Mouse (Mus musculus) adipocyte (in vitro differentiated cells): ENCODE data around the gene Ubtd1.
A peak's percentile ranks its signal among the peaks of the same experiment; 100 is the strongest.

Experiments used
- DNase-seq: peaks from one replicate; pipeline ENCODE4 v3.0.0-alpha.2; 2016; ENCODE audit warnings: low spot score

Ubtd1 gene

DNA sequence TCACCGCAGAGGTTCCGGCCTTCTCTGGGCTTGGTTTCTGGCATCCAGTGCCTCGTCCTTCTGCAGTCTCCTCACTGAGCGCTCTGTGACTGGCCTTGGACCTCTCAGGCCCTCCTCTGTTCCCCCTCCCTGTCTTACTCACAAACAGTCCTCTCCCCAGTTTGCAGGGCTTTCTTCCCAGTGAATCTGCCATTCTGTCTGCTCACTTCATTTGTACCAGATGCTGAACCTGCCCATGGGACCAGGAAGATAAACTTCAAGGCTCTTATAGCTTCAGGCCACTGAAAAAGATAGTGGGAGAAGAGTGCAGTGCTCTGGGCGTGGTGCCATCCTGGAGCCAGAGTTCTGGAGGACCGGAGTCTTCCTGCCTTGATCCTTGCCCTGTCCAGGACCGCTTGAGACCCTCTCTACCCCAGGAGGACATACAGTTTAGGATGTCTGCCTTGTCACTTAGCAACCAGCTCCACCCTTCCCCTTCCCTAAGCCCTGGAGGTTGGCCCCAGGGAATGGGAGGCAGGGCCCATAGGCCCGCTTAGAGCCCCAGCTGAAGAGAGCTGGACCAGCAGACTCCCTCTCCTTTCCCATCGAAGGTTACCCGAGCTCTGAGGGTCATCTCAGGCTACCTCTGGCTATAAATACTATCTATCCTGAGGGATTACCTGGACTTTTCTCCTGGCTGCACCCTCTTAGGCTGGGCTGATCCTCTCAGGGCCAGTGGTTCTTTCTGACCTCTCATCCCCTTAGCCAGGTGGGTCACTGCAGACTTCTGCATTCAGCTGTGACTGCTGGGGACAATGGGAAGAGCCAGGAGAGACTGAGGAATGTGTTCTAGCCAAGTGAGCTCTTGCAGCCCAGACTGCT, 40.3 kb downstream of the Ubtd1 start:
- no peak for DNase-seq

DNA sequence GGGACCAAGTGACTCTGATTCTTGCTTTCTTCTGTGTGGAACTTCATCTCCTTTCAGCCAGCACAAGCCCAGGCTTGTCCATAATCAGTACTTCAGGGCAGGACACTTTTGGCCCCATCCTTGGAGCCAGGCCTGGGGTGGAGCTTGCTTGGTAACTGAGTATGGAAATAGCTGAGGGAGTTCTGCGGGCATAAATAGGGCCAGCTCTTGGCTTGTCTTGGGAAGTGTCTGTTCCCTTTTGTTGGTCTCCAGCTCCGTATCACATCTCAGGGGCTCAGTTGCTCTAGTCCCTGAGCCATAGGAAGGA, 40.9 kb downstream of the Ubtd1 start:
- no peak for DNase-seq

DNA sequence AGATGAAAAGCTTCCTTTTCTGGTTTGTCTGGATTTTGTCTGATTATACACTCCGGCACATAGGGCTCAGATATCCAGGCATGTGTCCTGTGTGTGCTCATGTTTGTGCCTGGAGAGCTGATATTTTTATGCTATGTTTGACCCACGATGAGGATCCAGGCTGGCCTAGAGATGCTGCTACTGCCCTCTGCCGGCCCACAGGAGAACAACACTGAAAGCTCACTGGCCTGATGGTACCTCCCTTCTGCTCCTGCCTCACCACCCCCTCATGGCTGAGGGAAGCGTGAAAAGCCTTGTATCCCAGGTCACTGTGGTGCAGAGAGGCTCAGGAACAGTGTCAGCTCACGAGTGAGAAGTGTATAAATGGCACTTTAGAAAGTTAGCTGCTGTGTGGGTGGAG, 44.6 kb downstream of the Ubtd1 start:
- peak; percentile 89 for DNase-seq

DNA sequence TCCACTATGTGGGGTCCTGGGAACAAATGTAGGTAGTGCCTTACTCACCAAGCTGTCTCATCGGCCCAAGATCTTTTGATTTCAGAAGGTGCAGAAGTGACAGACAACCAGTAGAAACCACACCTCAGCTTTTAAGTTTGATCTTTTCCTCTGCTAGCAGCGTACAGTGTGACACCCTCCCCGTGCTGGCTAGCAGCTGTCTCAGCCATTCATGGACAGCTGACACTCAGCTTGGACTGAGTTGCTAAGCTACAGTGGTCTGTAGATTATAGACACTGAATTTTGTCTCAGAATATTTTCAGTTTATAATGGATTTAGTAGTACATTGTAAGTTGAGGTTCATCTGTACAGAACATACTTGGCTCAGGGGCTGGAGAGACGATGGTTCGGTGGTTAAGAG, 49.5 kb downstream of the Ubtd1 start:
- DNase-seq, result no peak

DNA sequence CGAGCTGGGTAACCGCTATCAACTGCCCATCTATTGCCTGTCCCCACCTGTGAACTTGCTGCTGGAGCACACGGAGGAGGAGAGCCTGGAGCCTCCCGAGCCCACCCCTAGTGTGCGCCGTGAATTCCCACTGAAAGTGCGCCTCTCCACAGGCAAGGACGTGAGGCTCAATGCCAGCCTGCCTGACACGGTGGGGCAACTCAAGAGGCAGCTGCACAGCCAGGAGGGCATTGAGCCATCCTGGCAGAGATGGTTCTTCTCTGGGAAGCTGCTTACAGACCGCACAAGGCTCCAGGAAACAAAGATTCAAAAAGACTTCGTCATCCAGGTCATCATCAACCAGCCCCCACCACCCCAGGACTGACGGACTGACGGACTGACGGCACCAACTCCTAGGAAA, 52.0 kb downstream of the Ubtd1 start:
- no peak for DNase-seq

DNA sequence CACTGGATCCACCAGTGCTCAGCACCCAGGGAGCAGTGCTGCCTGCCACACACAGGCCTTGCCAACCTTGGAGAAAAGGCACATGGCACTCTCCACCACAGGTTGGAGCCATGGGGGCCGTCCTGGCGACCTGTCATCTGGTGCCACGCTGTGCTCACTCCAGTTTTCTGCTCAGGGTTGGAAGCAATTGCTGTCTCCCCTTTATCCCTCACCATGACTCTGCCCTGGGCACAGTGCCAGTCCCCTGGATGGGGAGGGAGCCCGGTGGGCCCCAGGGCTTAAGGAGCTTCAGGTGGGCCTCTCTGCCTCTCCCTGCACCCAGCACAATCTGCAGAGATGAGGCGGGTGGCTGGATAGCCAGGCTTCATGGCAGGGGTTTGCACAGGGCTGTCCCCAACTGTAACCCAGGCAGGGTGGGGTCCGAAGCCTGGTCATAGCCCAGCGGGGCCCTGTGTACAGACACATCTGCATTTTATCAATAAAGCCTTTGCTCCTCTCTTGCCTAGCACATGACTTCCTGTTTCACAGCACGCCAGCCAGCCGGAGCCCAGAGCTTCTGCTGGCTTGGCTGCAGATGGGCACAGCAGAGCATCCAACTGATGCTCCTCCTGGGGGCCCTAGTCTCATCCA, 52.7 kb downstream of the Ubtd1 start:
- DNase-seq, result no peak

DNA sequence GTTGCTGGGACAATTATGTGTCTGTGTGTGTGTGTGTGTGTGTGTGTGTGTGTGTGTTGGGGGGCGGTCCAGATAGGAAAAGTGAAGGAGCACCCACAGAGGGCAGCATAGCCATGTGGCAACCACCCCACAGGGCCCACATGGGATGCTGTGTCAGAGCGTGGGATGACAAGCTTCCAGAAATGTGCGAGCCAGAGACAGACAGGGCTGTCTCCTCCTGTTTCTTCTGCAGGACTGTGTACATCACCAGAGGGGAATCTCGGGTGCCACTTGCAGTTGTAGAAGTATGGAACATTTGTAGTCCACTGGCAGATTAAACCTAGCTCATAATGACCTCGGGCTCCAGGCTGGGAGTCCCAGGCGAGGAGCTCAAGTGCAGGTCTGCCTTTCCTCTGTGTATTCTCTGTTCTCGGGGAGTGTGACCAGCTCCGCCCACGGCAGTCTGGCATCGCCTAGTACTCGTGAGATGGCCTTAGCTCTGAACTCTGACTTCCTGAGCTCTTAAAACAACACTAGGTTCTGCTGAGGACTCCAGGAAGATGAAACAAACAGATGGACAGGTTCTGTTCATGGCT, 53.4 kb downstream of the Ubtd1 start:
- DNase-seq, result no peak

DNA sequence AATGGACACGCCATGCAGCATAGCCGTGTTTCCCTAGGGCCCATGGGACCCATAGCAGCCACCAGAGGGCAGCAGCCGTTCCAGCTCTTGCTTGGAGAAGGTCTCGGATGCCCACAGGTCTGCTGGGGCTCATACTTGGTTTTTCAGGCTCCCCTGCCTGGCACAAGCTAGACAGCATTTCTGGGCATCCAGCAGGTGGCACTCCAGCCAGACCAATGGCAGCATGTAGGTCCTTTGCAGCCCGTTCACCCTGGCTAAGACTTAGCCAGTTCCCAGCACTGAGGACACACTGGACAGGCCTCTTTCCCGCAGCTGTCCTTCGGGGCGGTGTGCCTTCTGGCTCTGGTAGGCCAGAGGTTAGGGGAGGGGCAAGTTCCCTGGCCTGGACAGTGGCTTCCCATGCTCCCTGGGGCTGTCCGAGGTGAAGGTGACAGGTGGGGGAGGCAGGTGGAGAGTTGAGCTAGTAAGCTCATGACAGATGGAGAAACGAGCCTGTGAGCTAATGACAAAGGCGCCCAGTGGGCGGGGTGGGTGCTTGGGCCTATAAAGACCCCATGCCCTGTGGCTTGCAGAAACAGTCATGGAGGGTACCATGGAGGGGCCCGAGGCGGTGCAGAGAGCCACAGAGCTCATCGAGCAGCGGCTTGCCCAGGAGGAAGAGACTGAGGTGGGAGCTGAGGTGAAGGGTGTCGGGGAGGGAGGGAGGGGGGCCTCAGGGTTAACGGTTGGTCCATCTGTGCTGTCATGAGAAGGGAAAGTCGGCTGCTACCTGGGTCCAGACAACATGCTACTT, 54.1 kb downstream of the Ubtd1 start, which contains the start of gene Ankrd2:
TSS of gene Ankrd2 (plus strand) at position 545 of the 793 bp plus-strand sequence.
- DNase-seq, result peak; percentile 80

DNA sequence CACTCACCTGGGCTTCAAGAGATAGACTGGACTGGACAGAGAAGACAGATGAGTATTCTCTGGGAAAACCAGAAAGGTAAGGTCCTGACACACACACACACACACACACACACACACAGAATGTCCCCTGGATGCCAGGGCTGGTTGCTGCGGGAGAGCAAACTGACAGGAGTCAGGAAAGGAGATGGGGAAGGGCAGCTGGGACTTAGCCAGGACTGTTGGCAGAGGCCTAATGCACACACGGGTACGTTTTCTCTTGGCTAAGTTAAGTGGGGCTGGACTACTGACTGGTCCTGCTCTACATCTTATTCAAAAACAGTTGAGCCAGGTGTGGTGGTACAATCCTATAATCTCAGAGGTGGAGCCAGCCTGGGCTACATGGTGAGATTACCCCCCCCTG, 54.8 kb downstream of the Ubtd1 start:
- DNase-seq, result no peak

DNA sequence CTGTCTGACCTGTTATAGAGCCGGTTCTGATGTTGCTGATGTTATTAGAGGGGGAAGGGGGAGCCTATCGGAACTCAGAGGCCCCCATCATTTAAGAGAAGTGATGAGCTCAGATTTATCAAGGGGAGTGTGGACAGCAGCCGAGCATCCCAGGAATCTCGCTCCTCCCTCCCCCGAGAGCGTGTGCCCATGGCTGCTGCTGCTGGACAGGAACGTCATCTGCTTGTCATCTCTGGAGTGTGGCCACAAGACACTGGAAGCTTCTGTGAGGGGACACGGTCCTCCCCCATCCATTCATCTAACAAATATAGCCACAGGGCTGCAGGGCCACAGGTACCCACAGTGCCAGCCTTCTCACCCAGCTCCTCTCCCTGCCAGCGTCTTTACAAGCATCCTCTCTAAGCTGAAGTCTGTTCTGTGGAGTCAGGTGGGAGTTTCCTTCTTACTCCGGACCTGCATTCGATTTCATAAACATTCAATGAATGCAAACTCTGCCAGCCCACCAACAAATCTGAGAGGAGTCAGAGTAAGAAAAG, 55.7 kb downstream of the Ubtd1 start:
- no peak for DNase-seq

DNA sequence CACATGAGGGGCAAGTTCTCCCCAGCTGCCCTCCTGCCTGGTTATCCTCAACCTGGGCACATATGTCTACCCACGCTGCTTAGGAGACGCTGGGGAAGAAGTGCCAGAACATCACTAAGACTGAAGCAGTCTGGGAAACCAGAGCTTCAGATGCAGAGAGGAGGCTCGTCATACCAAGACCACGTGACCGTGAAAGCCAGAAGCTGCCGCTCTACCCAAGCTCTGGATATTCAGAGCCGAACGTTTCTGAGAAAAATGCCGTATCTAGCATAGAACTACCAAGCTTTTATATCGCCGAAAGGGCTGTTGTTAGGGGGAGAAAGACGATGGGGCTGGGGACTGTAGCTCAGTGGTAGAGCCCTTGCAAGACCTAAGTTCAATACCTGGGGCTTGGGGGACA, 56.7 kb downstream of the Ubtd1 start:
- no peak for DNase-seq

DNA sequence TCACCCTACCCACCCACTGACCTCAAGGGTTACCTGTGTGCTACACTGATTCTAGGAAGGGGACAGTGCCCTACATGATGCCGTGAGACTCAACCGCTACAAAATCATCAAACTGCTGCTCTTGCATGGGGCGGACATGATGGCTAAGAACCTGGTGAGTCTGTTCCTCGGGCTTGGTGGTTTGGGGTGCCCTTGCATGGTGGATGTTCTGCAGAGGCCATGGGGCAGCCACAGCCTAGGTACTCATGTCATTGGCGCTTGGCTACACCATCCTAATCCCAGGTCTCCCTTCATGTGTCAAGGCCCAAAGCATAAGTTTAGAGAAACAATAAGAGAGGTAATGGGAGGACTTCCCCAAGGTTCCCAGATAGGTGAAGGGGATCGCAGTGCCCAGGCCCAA, 62.4 kb downstream of the Ubtd1 start:
- DNase-seq, result no peak

DNA sequence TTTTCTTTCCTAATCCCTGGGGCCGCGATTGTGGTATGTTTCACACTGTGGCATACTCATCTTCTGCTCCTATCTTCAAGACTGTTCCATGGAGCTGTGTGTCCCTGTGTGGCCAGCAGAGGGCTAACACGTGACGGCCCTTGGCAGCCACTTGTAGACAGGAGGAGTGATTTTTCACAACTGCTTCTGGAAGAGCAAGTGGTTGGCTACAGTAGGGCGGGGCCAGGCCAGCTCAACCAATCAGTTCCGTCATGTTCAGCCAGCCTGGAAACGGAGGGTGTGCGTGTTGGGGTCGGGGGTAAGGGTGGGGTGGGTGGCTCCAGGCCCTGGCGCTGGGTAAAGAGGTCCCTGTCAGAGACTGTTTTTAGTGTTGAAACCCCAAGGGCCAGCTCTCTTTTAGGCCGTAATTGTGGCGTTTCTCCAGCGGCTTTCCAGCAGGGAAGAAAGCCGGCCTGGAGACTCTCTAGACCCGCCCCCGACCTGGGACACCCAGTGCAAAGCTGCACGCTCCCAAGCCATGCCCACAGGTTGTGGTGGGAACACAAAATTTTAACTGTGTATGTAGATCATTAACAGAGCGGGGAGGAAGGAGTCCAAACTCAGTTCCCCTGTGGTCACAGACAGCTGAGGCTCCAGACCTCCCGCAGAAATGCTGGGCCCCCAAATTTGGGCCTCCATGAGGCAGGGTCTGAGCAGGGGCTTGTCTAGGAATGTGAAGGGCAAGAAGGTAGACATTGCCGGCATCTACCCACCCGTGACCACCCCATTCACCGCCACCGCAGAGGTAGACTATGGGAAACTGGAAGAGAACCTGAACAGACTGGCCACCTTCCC, 63.9 kb downstream of the Ubtd1 start, which contains the start of gene Hoga1:
TSS of gene Hoga1 (plus strand) at position 342 of the 834 bp plus-strand sequence.
- peak; percentile 69 for DNase-seq

DNA sequence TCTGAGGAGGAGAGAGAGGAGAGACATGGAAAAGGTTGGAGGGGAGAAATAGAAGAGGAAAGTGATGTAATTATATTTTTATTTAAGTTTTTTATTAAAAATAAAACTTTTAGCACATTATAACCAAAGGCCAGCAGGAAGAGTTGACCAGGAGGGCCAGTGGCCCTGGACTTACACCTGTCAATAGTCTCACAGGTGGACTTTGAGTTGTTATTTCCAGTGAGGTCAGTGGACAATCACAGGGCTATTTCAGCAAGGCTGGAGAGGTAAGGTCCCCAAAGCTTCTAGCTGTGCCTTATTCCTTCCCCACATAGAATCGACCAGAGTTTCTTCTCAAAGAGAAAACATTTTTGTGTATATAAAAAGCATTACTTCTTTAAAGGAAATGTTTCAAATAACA, 68.7 kb downstream of the Ubtd1 start:
- no peak for DNase-seq

DNA sequence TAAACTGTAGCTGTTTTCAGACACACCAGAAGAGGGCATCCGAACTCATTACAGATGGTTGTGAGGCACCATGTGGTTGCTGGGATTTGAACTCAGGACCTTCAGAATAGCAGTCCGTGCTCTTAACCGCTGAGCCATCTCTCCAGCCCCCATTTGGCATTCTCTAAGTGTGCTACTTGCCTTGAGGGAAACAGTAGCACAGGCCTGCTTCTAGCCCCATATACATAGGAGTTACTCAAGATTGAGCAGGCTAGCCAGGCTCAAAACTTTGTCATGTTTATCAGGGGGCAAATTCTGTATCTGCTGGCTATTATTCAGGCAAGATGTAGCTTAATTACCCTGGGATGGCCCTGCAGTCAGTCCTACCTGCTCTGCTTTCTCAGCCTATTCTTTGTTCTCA, 69.8 kb downstream of the Ubtd1 start:
- DNase-seq, result no peak

DNA sequence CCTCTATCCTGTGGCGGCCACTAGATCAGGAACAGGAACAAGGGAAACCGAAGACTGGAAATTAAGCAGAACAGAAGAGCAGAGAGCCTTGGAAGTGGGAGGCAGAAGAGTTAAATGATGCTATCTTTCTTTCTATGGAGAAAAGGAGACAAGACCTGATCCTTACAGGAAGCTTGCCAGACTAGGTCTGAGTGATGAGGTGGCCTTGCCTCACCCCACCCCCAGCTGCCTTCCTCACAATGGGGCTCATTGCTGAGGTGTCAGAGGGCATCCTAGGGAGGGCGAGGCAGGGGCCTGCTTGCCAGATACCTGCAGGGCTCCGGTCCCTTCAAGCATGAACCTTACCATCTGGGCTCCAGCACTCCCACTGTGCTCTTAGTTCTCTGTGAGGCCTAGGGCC, 70.4 kb downstream of the Ubtd1 start, which contains the start of gene 4933411K16Rik:
TSS of gene 4933411K16Rik (plus strand) at position 301 of the 400 bp plus-strand sequence.
- DNase-seq, result no peak

DNA sequence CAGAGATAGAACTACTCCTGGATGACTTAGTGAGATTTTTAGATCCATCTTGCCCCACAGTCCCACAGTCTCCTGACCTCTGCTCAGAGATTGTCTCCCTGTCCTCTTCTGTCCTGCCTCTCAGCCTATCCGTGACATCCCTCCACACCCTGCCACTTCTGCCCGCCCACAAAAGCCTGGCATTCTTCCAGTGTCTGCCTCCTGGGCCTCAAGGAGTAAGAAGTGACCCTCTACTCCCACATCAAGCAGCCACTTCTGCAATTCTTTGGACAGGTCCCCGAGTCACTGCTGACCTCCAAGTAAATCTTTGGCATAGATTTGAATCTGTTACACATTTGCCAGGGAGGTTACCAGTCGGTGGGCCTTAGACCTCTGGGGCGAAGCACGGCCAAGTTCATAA, 72.7 kb downstream of the Ubtd1 start:
- peak; percentile 68 for DNase-seq

DNA sequence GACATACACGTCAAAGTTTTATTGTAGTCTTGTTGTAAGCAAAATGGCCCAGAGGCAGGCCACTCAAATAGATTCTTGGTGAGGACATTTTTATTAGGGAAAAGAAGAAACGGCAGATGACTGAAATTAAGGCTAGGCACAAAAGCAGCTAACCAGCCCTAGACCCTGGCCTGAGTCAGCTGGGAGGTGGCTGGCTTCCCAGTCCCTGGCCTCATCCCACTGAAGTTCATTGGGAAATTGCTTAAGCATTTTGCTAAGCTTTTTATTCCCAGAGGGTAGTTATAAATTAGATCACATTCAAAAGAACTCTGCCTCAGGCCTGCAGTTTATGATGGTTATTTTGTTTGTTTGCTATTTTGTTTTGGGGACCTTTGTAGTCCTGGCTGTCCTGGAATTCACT, 74.3 kb downstream of the Ubtd1 start:
- DNase-seq, result peak; percentile 89

DNA sequence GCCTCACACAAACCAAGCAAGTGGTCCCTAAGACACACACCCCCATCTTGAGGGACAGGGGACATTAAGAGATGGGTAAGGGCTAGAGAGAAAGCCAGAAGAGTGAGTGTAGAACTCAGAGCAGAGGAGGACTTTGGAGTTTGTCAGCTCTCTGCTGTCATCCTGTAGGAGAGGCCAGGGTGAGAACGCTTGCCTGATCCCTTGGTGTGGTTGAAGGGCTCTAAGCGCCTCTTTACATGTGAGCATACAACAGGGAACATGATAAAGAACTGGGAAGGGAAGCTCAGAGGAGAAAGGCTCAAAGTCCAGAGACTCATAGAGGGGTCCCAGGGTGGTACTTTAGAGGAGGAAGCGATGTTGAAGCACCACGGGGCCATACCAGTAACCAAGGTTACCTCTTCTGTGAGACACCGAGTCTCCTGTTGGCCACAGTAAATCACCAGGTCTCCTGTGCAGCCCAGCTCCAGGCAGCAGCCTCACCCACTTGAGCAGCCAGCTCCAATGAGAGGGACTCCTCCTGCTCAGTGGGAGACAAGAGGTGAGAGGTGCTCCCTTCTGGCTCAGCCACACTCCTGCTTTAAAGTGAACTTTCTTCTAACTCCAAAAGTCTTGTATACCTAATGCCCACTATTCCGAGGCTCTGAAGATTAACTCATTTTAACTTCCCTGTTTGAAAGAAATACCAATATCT, 75.3 kb downstream of the Ubtd1 start:
- DNase-seq, result no peak

DNA sequence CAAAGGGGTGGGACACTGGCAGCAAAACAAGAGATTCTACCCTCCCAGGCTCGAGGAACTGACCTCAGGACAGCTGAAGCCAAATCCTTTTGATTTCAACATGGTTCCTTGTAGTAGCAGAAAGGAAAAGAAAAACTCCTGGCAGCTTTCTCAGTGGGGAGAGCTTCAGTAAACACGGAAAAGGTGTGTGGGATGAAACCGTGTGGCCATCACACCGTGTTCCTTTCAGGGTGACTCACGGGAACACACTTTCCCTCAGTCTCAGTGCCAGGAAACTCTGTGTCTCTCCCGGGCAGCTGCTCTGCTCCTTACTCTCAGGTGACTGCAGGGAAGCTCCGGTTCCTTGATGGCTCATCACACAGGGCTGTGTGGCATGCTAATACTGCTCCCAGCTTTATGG, 76.9 kb downstream of the Ubtd1 start:
- no peak for DNase-seq

DNA sequence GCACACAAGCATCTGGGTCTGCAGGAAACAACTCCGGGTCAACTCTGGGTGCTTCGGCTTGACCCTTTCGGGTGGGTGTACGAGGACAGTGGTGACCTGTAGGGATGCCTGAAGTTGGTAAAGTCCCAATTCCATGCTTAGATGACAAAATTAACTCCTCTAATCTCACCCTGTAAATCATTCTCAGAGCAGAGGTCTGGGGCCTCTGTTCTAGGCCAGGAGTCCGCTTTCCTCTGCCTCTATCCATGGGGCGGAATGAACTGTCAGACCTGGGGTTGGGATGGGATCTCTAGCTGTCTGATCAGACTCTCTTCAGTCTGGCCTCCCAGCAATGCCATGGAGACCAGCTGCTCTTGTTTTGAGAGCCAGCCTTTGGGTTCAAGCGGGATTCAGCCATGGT, 79.9 kb downstream of the Ubtd1 start:
- DNase-seq, result no peak
